Mouse (Mus musculus) neural tube, embryonic 14.5 days (tissue): ENCODE results near the gene 1810046K07Rik. TPM values are rescaled to one million over a fixed set of nuclear protein-coding genes. Genes with fewer than 3 reads are reported as not detected.

ENCODE experiments used
- ATAC-seq: fragments of 200-750 bp; cut with Nextera tagmentation; 2 replicates; pipeline ENCODE4 v1.8.0; 2017; ENCODE audit warnings: low read depth, mild to moderate bottlenecking, moderate TSS enrichment, moderate library complexity
- H3K27ac ChIP-seq: fragments of 300-500 bp; sonication (generic); 2 replicates; pipeline ENCODE4 v1.5.1; 2014; ENCODE audit warnings: low read depth, mild to moderate bottlenecking, control low read depth, low read length, moderate library complexity, mixed read lengths
- H3K27me3 ChIP-seq: fragments of 300-500 bp; sonication (generic); 2 replicates; pipeline ENCODE4 v1.6.1; 2014; ENCODE audit warnings: low read length; ENCODE audit not compliant: control insufficient read depth, insufficient read depth
- H3K36me3 ChIP-seq: fragments of 300-500 bp; sonication (generic); 2 replicates; pipeline ENCODE4 v1.6.1; 2014; ENCODE audit warnings: low read length, mixed read lengths; ENCODE audit not compliant: control insufficient read depth, insufficient read depth
- H3K4me1 ChIP-seq: fragments of 300-500 bp; sonication (generic); 2 replicates; pipeline ENCODE4 v1.6.1; 2014; ENCODE audit warnings: low read length; ENCODE audit not compliant: control insufficient read depth, insufficient read depth
- H3K4me2 ChIP-seq: fragments of 300-500 bp; sonication (generic); 2 replicates; pipeline ENCODE4 v1.6.1; 2014; ENCODE audit warnings: mild to moderate bottlenecking, low read depth, low read length, control low read depth
- H3K4me3 ChIP-seq: fragments of 300-500 bp; sonication (generic); 2 replicates; pipeline ENCODE4 v1.5.1; 2014; ENCODE audit warnings: low read depth, low read length, control low read depth, mixed read lengths
- H3K9ac ChIP-seq: fragments of 300-500 bp; sonication (generic); replicated peaks from 2 replicates; pipeline ENCODE4 v1.6.1; 2014; ENCODE audit warnings: low read depth, mild to moderate bottlenecking, control low read depth, low read length, mixed read lengths
- H3K9me3 ChIP-seq: fragments of 300-500 bp; sonication (generic); 2 replicates; pipeline ENCODE4 v1.6.1; 2016; ENCODE audit warnings: low read length; ENCODE audit not compliant: control insufficient read depth
- WGBS: fragments of 180-500 bp; shearing (Covaris S2); extraction: QIAGEN DNeasy Blood & Tissue Kit; methylation state at CpG from one replicate; pipeline ENCODE4 v1.1.7; 2014; 5-methylcytosine and 5-hydroxymethylcytosine counted together
- polyA plus RNA-seq: library from polyadenylated mRNA; unstranded; fragments of >200 nt; fragmentation: Nextera tagmentation; extraction: Ambion mirVana; gene quantifications from 2 replicates; pipeline ENCODE4 v1.2.1, GENCODE M21; 2014

1810046K07Rik gene
- polyA plus RNA-seq: not detected in 2 replicates

DNA sequence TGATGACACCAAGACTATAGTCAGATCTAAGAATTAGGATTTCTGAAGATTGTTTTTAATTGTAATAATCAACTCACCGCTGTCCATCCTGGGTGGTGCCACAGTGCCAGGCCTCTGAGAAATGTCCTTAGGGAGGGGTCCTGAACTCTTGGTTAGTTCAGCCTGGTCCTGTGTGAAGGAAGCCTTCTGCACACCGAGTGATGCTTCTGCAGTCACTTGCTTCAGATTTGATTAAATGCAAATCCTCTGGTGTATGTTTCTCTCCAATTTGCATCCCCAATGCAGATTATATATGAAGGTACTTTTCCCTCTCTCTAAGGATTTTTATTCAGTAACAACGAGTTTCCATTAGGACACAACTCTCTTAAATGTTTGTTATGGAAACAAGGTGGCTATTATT is at the start of gene 1810046K07Rik:
Gene 1810046K07Rik (minus strand): TSS at position 187 of the 400 bp plus-strand sequence.
- 88% methylated on average over 3 of the region's 3 CpGs for WGBS
- Histone ChIP-seq H3K36me3 (no peaks in the 10 kb centered on the region), H3K9me3 (no peaks in the 10 kb centered on the region), H3K4me3 (no peak within 1 kb of the TSS), H3K4me2 (no peak within 1 kb of the TSS), H3K27ac (no peak within 1 kb of the TSS), H3K4me1 (no peaks in the 10 kb centered on the region), H3K27me3 (no peaks in the 10 kb centered on the region), H3K9ac (no peak within 1 kb of the TSS)
- no peak for ATAC-seq

DNA sequence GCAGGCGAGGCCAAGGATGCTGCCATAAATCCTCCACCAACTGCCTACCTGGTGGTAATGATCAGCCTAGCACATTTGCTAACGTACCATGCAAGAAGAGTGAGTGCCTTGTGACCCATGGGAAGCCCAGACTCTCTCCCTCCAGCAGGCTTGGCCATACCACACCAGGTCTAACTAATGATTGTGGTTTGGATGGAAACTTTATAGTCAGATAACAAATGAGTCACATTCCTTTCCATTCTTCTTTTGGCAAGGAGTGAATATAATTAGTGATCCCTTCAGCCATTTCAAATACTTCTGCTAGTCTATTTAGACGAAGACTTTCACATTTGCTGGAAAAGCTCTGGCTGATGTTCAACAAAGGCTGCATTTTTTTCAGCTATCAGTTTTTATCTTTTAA is 40.8 kb upstream of the 1810046K07Rik start:
- Histone ChIP-seq H3K36me3 (no peaks in the 10 kb centered on the region), H3K4me1 (no peaks in the 10 kb centered on the region), H3K9ac (no peak overlapping the region), H3K27ac (no peak overlapping the region), H3K27me3 (no peaks in the 10 kb centered on the region), H3K4me2 (no peak overlapping the region), H3K9me3 (no peaks in the 10 kb centered on the region), H3K4me3 (no peak overlapping the region)
- 68% methylated on average over 3 of the region's 3 CpGs for WGBS
- no peak for ATAC-seq

DNA sequence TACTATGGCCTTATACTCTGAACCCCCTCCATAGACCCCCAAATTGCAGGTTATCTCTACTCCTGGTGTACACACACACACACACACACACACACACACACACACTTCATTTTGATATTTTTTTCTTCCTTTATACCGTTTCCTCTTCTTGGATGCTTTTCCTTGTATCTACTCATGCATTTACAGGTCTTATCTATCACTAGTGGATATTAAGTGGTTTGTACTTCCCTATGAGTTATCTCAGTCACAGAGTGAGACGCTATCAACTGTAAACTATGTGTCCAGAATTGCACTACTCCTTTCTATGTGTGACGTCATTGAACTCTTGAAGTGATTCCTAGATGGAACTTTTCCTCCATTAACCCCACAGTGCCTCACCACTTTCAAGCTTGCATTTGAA is 38.4 kb upstream of the 1810046K07Rik start:
- Histone ChIP-seq H3K4me2 (no peak overlapping the region), H3K27me3 (no peaks in the 10 kb centered on the region), H3K4me3 (no peak overlapping the region), H3K27ac (no peak overlapping the region), H3K36me3 (no peaks in the 10 kb centered on the region), H3K4me1 (no peaks in the 10 kb centered on the region), H3K9ac (no peak overlapping the region), H3K9me3 (no peaks in the 10 kb centered on the region)
- 95% methylated on average over 3 of the region's 3 CpGs for WGBS
- no peak for ATAC-seq

DNA sequence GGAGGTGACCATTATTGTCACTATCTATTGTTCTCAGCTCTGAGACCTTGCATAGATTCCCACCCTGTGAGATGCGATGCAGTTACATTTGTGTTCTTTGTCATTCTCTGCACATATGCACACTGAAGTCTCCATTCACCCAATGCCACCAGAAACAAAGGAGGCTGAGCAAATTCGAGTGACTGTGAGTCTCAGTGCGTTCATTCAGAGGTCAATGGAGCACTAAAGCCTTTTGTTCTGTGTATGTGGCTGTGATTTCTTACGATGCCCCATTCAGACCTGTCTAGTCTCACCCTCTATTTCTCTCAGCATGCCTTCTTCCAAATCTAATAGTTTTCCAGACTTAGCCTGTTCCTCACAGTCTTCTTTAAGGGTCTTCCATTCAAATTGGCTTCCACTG is 35.3 kb upstream of the 1810046K07Rik start:
- no peak for ATAC-seq
- Histone ChIP-seq H3K9me3 (no peaks in the 10 kb centered on the region), H3K4me1 (no peaks in the 10 kb centered on the region), H3K36me3 (no peaks in the 10 kb centered on the region), H3K27me3 (no peaks in the 10 kb centered on the region), H3K9ac (no peak overlapping the region), H3K4me2 (no peak overlapping the region), H3K4me3 (no peak overlapping the region), H3K27ac (no peak overlapping the region)
- 9% methylated on average over 4 of the region's 4 CpGs for WGBS

DNA sequence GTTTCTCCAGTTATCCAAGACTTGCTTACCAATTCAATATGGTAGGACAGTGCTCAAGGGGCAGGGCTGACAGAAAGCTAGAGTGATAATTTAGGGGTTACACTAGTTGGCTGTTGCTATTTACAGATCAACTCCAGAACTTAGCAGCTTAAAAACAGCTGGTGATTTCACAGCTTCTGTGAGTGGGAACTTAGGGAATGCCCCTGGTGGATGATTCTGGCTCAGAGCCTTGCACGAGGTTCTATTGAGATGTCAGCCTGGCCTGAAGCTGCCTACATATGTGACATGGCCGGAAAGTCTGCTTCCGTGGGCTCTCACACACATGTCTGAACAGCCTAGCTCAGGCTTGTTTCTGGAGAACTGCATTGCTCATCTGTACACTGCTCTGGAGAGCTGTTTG is 24.8 kb upstream of the 1810046K07Rik start:
- no peak for ATAC-seq
- Histone ChIP-seq H3K36me3 (no peaks in the 10 kb centered on the region), H3K27me3 (no peaks in the 10 kb centered on the region), H3K4me1 (0 out of 2 replicates have a peak, but pooled peaks cover 2% of the 10 kb centered on the region), H3K27ac (no peak overlapping the region), H3K4me3 (no peak overlapping the region), H3K9ac (no peak overlapping the region), H3K9me3 (no peaks in the 10 kb centered on the region), H3K4me2 (no peak overlapping the region)
- WGBS: 81% methylated on average over 3 of the region's 3 CpGs

DNA sequence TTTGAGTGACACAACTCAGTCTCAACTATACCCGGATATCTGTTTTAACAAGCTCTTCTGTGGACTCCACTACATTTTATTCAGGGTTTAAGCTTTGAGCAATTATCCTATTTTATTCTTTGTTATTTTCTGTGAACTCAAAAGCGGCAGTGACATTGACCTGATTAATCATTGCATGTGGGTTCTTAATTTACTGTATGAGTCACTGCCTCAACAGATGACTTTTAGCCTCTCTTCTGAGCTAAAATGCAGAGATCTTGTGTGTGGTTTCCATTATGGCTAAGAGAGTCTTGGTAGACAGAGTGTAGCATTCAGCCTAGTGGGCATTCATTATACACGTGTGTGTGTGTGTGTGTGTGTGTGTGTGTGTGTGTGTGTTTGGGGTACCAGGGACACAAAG is 24.2 kb upstream of the 1810046K07Rik start:
- WGBS: 84% methylated on average over 3 of the region's 3 CpGs
- H3K9ac ChIP-seq: no peak overlapping the region
- H3K4me3 ChIP-seq: no peak overlapping the region
- no peaks in the 10 kb centered on the region for H3K9me3 ChIP-seq
- no peaks in the 10 kb centered on the region for H3K27me3 ChIP-seq
- 0 out of 2 replicates have a peak, but pooled peaks cover 2% of the 10 kb centered on the region for H3K4me1 ChIP-seq
- no peak overlapping the region for H3K4me2 ChIP-seq
- no peak for ATAC-seq
- no peak overlapping the region for H3K27ac ChIP-seq
- no peaks in the 10 kb centered on the region for H3K36me3 ChIP-seq

DNA sequence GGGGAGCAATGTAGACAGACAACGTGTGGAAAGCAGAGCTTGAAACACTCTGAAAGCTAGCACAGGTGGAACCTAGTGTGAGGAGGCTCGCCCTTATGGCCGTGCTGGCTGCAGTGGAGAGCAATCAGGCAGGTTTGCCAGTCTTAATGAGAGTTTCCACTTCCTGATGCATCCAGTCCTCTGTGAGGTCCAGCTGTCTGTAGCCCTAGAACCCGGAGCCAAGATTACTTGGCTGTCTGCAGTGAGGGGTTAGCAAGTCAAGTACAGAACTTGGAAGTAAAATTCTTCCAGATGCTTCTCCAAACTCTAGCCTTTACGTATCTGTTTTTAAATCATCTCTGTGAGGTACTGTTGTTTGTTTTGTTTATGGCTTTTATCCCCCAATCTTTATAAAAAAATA is 20.7 kb upstream of the 1810046K07Rik start:
- 84% methylated on average over 5 of the region's 5 CpGs for WGBS
- no peak overlapping the region for H3K4me2 ChIP-seq
- no peak for ATAC-seq
- H3K4me1 ChIP-seq: 0 out of 2 replicates have a peak, but pooled peaks cover 2% of the 10 kb centered on the region
- no peaks in the 10 kb centered on the region for H3K27me3 ChIP-seq
- H3K36me3 ChIP-seq: no peaks in the 10 kb centered on the region
- no peak overlapping the region for H3K27ac ChIP-seq
- H3K9ac ChIP-seq: no peak overlapping the region
- no peaks in the 10 kb centered on the region for H3K9me3 ChIP-seq
- no peak overlapping the region for H3K4me3 ChIP-seq

DNA sequence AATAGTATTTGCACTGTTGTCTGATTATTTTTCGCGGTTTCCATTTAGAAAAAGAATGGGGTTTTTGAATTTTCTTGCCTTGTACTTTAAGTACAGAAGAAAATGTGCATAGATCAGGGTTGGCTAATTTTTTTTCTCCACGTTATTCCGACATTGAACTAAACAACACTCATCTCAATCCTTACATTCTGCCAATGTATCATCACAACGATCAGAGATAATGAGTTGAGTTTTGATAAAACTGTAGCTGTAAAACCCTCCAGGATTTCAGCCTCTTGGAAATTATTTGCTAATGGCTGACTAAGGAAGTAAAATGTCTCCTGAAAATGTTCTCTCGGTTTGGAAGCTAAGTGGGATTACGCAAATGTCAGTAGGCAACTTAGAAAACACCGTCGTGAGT is 17.1 kb upstream of the 1810046K07Rik start:
- Histone ChIP-seq H3K27me3 (no peaks in the 10 kb centered on the region), H3K36me3 (no peaks in the 10 kb centered on the region), H3K27ac (no peak overlapping the region), H3K9ac (no peak overlapping the region), H3K9me3 (no peaks in the 10 kb centered on the region), H3K4me1 (no peaks in the 10 kb centered on the region), H3K4me3 (no peak overlapping the region), H3K4me2 (no peak overlapping the region)
- no peak for ATAC-seq
- 92% methylated on average over 9 of the region's 9 CpGs for WGBS

DNA sequence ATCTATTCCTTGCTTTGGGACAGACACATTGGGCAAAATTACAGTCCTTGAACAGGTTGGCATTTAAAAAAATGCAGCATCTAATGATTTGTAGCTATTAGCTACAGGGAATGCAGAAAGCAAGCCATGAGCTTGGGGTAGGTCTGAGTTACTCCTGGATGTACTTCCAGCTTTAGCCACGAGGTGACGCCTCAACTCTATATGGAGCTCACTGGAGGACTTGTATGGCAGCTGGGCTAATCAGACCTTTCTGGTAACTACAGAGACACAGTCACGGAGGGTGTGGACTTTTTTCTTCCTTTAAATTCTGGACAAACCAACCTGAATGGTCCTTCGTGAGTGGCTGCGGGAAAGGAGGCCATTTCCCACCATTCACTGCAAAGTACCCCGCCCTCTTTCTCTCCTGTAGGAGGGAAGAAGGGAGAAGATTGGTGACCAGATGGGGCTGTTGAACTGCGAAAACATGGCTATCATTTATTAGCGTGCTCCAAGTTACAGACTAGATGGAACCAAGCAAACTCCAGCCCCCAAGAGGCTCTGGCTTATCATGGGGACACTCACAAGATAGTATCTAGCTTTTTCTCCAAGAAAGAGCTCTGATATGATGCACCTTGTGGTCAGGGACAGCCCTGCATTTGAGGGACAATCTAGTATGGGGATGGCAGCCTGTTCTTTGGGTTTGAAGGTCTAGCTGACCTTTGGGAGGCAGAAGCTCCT is 6.7 kb upstream of the 1810046K07Rik start:
- no peak overlapping the region for H3K27ac ChIP-seq
- H3K36me3 ChIP-seq: no peaks in the 10 kb centered on the region
- ATAC-seq: peak; percentile 91
- no peak overlapping the region for H3K4me3 ChIP-seq
- no peaks in the 10 kb centered on the region for H3K27me3 ChIP-seq
- no peaks in the 10 kb centered on the region for H3K9me3 ChIP-seq
- WGBS: 15% methylated on average over 8 of the region's 8 CpGs
- no peak overlapping the region for H3K9ac ChIP-seq
- H3K4me1 ChIP-seq: no peaks in the 10 kb centered on the region
- H3K4me2 ChIP-seq: peak overlapping the region; percentile 23; the same call in 1 of the 2 replicates
